Mouse (Mus musculus) Muller cell, postnatal 12 days (primary cell): ENCODE measurements around the gene Rhob.

Experiments used
- DNase-seq: peaks from one replicate; pipeline ENCODE4 v3.0.0-alpha.2; 2015; ENCODE audit errors: inconsistent ontology term

Gene Rhob

DNA sequence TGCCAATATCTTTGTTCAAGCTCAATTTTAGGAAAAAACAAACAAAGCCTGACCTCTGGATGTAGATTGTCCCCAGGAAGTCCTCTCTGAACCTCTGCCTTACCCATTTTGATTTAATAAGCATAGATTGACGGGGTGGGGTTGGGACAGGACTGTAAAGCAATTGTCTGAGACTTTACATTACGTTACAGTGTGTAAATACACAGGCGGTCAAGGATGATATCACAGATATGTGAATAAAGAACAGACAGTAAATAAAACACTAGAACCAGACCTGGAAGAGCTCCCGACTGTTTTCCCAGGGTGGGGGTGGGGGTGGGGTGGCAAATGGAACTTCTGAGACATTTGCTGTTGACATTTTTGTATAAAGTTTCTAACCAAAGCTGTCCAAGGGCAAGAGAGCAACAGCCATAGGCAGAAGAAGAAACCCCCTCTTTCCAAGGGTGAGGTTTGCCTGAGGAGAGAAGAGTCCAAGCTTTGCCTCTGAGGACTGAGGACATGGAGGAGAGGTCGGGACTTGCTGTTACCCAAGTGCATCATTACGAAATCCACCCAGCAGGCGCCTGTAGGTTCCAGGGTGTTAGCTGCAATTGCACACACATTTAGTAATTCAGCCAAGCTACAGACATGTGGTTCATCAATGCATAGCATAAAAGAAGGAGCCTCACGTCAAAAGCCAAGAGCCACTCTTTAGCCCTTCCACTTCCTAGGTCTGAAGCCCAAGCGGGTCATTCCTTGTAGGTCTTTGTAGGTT, 7.3 kb upstream of the Rhob start:
- no peak for DNase-seq

- no peak for DNase-seq
These were observed 4.3 kb upstream of the Rhob start for GRCm38 (mm10) chr12:8504131-8504530.

DNA sequence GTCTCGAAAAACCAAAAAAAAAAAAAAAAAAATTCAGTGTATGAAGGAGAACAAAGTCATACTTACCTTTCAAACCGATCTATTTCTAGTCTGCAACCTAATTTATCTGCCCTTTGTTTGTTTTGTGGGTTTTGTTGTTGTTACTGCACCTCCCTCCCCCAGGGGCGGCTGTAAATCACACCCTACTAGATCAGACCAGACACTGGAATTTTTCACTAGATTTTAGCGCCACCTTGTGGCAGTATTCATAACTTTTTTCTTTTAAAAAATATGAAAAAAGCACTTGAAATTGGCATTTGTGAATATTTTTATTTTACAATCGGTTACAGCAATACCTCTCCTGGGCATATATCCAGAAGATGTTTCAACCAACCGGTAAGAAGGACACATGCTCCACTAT, 2.7 kb upstream of the Rhob start:
- DNase-seq: peak; percentile 61

GRCm38 (mm10) chr12:8501571-8502305, 1.9 kb upstream of the Rhob start:
- DNase-seq: no peak

DNA sequence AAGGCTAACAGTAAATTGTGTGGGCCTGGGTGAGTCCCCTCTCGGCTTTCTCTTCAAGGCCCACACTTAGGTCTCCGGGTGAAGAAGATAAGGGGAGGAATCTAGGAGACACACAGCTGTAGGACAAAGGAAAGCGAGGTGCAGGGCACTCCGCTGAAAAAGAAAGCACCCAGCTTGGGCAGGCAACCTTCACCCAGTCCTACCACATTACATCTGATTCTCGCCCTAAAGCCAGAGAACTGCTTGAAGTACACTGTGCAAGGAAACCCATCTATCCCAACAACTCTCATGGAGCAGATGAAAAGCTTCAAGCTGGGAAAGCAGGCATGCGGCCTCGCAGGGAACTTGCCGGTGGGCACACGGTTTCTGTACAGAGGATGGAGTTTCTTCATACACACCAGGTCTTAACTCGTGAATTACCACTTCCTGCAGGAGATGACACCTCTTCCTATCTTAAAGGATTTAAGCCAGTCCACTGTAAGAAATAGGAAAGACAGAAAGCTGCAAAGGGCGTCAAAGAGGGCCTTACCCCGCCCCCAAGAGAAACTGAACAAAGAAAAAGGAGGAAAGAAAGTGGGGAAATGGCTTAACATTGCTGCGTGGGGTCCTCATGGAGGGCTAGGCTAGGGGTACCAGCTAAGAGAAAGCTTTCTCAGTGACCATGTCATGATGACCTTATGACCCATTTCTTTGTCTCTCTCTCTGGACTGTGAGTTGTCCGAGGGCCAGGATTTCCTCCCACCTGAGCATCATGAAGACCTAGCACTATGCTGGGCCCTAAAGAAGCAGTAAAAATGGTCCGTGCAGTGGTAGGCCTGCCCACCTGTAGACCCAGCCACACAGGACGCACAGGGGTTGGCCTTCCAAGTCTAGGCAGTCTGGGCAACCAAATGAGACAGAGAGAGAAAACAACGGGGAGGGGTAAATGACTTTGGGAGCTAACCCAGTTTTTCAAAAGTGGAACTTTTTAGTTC, 1.1 kb upstream of the Rhob start:
- no peak for DNase-seq

DNA sequence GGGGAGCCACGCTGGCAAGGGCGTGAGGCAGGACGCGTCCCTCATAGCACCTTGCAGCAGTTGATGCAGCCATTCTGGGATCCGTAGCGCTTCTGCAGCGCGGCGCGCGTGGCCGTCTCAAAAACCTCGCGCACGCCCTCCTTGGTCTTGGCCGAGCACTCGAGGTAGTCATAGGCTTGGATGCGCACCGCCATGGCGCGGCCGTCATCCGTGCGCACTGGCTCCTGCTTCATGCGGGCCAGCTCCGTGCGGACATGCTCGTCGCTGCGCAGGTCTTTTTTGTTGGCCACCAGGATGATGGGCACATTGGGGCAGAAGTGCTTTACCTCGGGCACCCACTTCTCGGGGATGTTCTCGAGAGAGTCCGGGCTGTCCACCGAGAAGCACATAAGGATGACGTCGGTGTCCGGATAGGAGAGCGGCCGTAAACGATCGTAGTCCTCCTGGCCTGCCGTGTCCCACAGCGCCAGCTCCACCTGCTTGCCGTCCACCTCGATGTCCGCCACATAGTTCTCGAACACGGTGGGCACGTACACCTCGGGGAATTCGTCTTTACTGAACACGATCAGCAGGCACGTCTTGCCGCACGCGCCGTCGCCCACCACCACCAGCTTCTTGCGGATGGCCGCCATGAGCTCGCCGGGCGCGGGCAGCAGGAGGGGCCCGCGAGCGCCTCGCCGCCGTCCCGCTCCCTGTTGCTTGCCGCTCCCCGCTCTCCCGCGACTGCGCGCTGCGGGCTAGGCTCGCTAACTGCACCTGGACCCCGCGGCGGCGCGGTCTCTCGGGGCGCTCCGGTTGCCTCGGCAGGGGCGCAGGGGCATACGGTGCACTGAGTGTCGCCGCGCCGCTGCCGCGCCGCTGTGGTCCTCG, 573 bp downstream of the Rhob start:
- DNase-seq: no peak

DNA sequence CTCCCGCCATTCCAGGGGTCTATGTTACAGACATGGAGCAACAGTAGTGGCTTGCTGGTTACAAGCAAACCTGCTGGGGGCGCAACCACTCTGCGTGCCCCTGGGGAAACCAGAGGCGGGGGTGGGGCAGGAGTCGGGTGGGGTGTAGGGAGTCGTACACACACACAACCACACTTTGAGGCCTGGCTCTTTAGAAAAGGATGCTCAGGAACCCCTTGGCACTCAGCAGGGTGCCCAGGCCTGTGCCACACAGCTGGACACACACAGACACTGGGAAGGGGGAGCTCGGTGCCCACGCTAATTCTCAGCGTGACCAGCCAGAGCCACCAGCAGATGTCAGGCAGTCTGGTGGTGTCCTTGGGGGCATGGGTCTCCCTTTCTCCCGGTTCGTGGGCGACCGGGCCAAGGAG, 1.2 kb downstream of the Rhob start:
- no peak for DNase-seq

DNA sequence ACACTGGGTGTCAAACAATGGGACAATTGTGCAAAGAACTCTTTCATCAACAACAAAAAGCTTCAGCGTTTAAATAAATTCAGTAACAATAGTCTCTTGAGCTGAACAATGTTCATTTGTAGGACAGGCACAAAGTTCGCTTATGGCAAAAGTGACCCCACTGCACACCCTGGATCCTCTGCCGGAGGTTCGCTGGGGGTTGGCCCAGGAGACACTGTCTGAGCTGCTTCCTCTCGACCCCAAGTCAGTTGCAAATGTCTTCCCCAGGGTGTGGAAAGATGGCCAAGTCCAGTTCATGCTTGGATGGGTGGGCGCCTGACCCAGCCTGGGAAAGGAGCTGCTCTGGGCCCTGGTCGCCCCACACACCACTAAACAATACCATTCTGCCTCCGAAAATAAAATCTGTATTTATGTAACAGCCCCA, 1.6 kb downstream of the Rhob start:
- no peak for DNase-seq

GRCm38 (mm10) chr12:8497314-8497706, 2.5 kb downstream of the Rhob start:
- no peak for DNase-seq

DNA sequence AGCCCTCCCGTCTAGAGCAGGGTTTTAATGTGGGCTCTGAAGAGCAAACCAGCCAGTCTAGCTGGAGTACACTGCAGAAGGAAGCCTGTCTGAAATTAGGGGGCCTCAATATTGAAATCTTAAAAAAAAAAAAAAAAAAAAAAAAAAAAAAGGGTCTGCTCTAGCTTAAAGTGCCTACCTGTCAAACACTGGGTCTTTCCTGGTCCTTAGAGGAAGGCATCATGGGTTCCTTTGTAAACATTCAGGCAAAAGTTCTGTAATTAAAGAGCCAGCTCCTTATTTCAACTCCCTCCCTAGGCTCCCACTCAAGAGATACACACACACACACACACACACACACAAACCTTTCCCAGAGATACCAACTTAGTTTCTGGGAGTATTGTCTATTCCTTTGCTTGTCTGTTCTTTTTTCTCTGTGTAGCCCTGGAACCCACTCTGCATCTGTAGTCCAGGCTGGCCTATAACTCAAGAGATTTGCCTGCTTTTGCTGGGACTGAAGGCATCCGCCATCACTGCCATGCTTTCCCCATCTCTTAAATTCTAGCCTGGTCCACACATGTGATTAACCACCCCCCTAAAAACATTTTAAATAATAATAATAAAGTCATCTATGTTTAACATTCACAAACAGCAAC, 3.0 kb downstream of the Rhob start:
- DNase-seq: no peak

DNA sequence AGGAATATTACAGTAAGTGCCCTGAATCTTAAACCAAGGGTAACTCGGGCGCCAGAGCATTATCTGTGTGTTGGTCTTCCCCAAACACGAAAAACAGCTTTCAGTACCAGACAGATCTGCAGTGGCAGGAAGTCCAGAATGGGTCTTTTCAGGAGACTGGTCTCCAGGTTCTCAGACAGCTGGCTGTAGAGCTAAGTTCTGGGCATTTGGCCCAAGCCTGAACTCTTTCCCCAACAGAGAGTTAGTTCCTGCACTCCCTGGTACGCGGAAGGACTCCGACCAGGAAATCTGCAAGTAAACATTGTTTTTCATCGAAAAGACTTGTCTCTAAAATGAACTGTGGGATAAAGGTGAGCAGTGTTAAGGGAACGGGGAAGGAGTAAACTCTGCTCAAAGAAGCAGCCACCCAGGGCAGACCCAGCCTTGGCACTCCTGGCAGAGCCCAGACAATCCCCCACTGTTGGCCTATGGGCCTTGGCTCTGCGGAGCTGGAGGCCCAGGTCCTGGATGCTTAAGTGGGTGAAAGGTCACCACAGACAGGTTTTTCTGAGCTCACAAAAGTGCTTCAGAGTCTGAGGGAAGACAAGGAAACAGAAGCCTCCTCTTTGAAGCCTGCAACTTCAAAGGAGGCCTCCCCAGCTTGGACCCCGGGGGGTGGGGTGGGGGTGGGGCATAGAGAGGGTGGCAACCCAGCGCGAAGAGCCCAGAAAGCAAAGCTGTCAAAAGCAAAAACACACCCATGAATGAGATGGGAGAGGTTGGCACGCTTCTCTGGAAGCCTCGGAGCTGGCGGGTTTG, 3.7 kb downstream of the Rhob start:
- DNase-seq: peak; percentile 69

- no peak for DNase-seq
These were observed 5.1 kb downstream of the Rhob start for GRCm38 (mm10) chr12:8494675-8495074.

DNA sequence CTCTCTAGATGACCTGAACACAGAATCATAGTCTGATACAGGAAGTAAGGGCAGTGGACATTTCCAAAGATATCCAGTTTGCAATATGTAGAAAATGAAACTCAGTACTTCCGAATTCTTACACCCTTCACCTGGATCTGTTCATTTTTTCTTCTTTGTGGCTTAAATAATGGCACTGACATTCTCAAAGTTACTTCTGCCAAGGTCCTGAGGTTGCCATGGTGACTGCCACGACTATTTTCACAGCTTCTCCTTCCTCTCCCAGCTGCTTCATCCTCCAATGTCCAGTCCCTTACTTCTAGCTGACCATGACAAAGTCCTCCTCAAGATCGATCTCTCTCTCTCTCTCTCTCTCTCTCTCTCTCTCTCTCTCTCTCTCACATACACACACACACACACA, 6.4 kb downstream of the Rhob start:
- no peak for DNase-seq

DNA sequence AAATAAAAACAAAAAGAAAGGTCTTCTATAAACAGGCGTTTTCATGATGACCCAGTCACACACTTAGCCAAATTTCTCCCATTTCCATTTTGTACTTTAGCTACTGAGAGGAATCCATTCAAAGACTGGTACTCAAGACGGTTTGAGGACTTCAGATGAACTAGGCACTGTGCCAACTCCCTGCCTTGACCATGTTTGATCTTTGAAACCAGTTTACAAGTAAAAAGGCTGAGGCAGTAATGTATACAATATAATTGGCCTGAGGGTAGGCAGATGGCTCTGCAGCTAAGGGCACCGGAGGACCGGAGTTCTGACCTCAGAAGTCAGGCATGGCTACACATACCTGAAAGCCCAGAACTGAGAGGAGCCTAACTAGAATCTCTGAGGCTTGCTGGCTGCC, 10.7 kb downstream of the Rhob start:
- no peak for DNase-seq

DNA sequence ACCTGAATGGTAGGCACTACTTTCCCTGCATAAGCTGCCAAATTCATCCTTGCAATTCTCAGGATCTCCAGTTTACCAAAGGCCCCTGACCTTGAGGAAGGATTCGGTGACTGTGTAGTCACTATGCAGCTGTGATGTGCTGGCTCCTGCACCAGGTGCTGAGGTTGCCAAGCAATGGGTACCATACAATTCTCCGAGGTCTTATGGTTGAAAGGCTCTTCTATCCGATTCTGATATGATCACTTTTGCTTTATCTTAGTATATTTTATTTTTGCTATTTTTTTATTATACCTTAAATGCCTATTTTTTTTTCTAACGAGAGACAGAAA, 11.2 kb downstream of the Rhob start:
- DNase-seq: no peak

DNA sequence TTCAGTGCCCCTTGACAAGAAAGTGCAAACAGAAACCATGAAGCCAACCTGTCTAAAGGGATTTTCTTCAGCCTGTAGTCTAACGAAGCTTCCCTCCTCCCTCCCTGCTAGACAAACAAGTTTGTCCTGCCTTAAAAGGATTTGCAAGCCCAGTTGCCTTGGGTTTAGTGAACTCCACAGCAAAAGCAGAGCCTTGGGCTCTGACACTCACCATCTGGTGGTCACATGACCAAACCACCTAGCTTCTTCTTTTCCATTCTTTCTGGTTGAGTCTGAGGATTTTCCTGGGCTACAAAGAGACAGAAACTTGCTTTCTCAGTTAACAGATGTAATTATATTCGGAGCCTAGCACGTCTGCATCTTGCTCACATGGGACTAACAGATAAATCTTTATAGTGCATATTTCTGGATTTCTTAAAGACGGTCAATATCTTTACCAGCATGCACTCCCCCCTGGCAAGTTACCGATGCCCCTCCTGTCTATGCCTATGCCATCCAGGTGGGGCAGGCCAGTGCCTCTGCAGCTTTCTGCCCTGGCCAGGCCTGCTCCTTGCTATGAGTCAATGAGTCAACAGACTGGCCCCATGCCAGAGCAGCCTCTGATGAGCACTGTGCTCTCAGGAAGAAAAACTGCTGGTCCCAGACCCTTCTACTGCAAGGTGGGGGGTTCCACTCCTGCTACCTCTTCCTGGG, 11.7 kb downstream of the Rhob start:
- no peak for DNase-seq

DNA sequence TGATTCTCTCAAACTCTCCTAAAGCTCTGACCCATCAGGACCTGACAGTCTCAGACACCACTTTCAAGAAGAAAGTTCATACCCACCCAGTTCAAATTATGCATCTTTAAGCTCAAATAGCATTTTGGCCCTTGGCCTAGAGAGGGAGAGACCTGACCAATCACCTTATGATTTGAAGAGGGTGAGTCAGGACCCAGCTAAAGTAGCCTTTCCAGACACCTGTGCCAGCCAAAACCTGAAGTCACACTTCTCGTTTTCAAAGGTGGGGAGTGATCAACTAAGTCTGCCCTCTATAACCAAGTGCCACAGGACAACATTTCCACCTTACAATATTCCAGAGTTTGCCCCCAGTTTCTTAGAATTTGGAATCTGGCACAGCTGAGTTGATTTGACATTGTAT, 12.5 kb downstream of the Rhob start:
- no peak for DNase-seq

DNA sequence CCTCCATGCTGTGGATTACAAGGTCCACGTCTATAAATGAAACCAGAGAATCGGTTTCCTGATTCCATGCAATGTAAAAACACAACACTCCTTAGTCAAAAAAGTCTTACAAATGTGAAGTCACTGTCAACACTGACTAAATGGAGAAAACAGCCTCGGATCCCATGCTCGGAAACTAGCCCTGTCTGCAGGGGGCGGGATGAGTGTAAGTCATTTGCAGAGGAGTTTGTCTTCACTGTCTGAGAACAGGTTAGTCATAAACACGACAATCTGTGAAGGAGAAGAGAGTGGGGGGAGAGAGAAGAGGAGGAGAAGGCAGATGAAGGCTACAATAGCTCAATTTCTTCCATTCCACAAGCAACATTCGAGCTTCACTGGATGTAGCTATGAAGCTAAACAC, 14.6 kb downstream of the Rhob start:
- no peak for DNase-seq

DNA sequence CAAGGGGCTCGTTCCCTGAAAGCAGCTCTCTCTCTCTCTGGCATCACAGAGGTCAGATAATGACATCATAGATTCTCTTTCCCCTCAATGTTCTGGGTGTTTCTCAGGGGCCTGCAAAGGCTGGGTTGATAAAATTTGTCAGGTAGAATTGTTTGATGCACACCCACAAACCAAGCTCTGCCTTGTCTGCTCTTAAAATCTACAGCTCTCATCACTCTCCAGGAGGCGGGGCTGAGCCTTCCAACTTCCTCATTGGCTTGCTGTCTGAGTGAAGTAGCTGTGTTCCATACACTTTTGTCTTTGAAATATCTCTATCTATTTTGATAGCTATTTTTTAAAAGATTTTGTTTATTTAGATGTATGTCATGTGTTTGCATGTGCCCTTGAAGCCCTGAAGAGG, 17.6 kb downstream of the Rhob start:
- DNase-seq: no peak
